Comparison of ENCODE assay signal across 10 mouse cellular contexts in the genomic region with DNA sequence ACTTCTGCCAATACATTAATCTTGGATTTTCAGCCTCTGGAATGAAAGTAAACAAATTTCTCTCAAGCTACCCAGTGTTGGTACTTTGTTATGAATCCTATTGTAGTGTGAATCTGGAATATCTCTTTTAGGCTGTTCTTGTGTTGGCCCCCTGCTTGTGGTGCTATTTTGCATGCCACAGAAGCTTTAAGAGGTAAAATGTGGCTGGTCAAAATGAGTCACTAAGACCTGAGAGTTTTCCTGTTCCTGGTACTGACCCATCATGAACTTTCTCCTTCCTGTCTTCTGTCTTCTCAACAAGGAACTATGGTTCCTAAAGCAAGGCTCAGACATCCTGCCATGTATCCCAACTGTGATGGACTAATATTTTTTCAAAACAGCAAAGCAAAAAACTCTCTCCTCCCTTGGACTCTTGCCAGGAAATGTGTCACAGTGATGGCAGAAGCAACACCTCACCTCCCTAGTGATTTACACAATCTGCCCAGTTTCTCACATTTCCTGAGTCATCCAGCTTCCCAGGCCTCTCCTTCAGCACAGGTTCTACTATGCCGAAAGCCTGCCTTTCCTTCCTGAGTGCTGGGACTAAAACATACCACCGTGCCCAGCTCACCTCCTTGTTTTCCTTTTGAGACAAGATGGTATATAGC. TPM values are rescaled to one million over a fixed set of nuclear protein-coding genes. Genes with fewer than 3 reads are reported as not detected.
DNase-seq lines count a peak whose midpoint lies in the region; ATAC-seq lines count a peak whose summit lies in the region.
"Had no signal": no experiment of that assay in that cellular context is flagged by ENCODE, and none has a peak within 500 bp of the region (broad histone marks: within the 10 kb centered on the region; RNA-seq: fewer than 3 reads in every experiment).

No protein-coding gene starts in this region.

- peak; percentile 14 to 21 for DNase-seq in heart, postnatal 10 days
- no peak for DNase-seq in heart, postnatal 36 days
- peak; percentile 70 for DNase-seq in adipocyte (ENCODE audit: low spot score)
- peak; percentile 24 to 44 for DNase-seq in right cerebral cortex, postnatal 10 days (ENCODE audit: low spot score in 2 of 2)
- DNase-seq in embryo, embryonic 11 days = no peak
- no peak for DNase-seq in thymus, adult 18-20 months
- DNase-seq in adrenal gland, adult 8-10 months = no peak

- intact Hi-C loops in heart, postnatal 10 days (cut with DNase I) = no loop called here
- intact Hi-C loops in heart, postnatal 36 days (cut with DNase I) = no loop called here

- peak; percentile 98 for ATAC-seq in frontal cortex, adult (ENCODE audit: low TSS enrichment)
- ATAC-seq: intestine, postnatal 0 days; liver, embryonic 12.5 days had no signal

RNA-seq across cellular contexts. Expression of a gene that starts 12.1 kb away (rescaled TPM):
- total RNA-seq in heart, postnatal 10 days (2021) = 1 to 10 TPM; 6.3 to 6.7 TPM
- 10 to 100 TPM in 1 of 2 experiments, 1 to 10 TPM in 1; 9.2 to 10.2 TPM for total RNA-seq in heart, postnatal 36 days (2021)
- total RNA-seq in adrenal gland, adult 8-10 months (2022) = 10 to 100 TPM; 10.5 to 18.1 (median 13.4) TPM

RNA-seq across cellular contexts. Expression of a gene that starts 23.2 kb away (rescaled TPM):
- total RNA-seq in heart, postnatal 10 days (2021) = 10 to 100 TPM in 1 of 2 experiments, 1 to 10 TPM in 1; 9.6 to 10.9 TPM
- 10 to 100 TPM; 11.1 to 13.0 TPM for total RNA-seq in heart, postnatal 36 days (2021)
- 10 to 100 TPM; 38.4 to 52.0 (median 40.8) TPM for total RNA-seq in adrenal gland, adult 8-10 months (2022)

RNA-seq across cellular contexts. Expression of a gene that starts 34.6 kb away (rescaled TPM):
- 10 to 100 TPM; 27.5 to 30.1 TPM for total RNA-seq in heart, postnatal 10 days (2021)
- 10 to 100 TPM; 24.7 to 25.7 TPM for total RNA-seq in heart, postnatal 36 days (2021)
- total RNA-seq in adrenal gland, adult 8-10 months (2022) = 10 to 100 TPM; 24.3 to 28.1 (median 26.4) TPM

RNA-seq across cellular contexts. Expression of a gene that starts 42.1 kb away (rescaled TPM):
- under 1 TPM in 1 of 2 experiments, not detected in 1; 0.55 TPM for total RNA-seq in heart, postnatal 10 days (2021)
- total RNA-seq in heart, postnatal 36 days (2021) = under 1 TPM; 0.08 to 0.27 TPM
- under 1 TPM in 3 of 4 experiments, not detected in 1; 0.07 to 0.38 (median 0.28) TPM for total RNA-seq in adrenal gland, adult 8-10 months (2022)

Comparison
In these comparisons a context has a peak if more than half of its experiments do, and no peak if none do; other contexts are left out.
1. DNase-seq: peak in heart, postnatal 10 days (2 of 2), adipocyte (single experiment) and right cerebral cortex, postnatal 10 days (2 of 2); none in heart, postnatal 36 days (0 of 2), embryo, embryonic 11 days (single experiment), thymus, adult 18-20 months (0 of 2) and adrenal gland, adult 8-10 months (single experiment).